Mouse (Mus musculus) liver, embryonic 13.5 days (tissue): ENCODE results near the gene Klc4. TPM values are rescaled to one million over a fixed set of nuclear protein-coding genes. Genes with fewer than 3 reads are reported as not detected.

Experiments used
- ATAC-seq: fragments of 200-750 bp; cut with Nextera tagmentation; 2 replicates; pipeline ENCODE4 v1.8.0; 2017; ENCODE audit warnings: low read depth, mild to moderate bottlenecking, moderate number of reproducible peaks, moderate library complexity
- DNase-seq: peaks from one replicate; pipeline ENCODE4 v3.0.0; 2022
- H3K27ac ChIP-seq: fragments of 300-500 bp; sonication (generic); 2 replicates; pipeline ENCODE4 v1.5.1; 2015; ENCODE audit warnings: moderate library complexity, mild to moderate bottlenecking, inconsistent platforms
- H3K27me3 ChIP-seq: fragments of 300-500 bp; sonication (generic); 2 replicates; pipeline ENCODE4 v1.6.1; 2015; ENCODE audit warnings: mild to moderate bottlenecking, inconsistent platforms
- H3K36me3 ChIP-seq: fragments of 300-500 bp; sonication (generic); 2 replicates; pipeline ENCODE4 v1.6.1; 2015; ENCODE audit warnings: mild to moderate bottlenecking, inconsistent platforms
- H3K4me1 ChIP-seq: fragments of 300-500 bp; sonication (generic); replicated peaks from 2 replicates; pipeline ENCODE4 v1.6.1; 2015; ENCODE audit warnings: inconsistent platforms
- H3K4me2 ChIP-seq: fragments of 300-500 bp; sonication (generic); 2 replicates; pipeline ENCODE4 v1.6.1; 2015; ENCODE audit warnings: inconsistent platforms, mild to moderate bottlenecking, moderate library complexity
- H3K4me3 ChIP-seq: fragments of 300-500 bp; sonication (generic); replicated peaks from 2 replicates; pipeline ENCODE4 v1.5.1; 2015; ENCODE audit warnings: mild to moderate bottlenecking, inconsistent platforms
- H3K9ac ChIP-seq: fragments of 300-500 bp; sonication (generic); 2 replicates; pipeline ENCODE4 v1.6.1; 2015; ENCODE audit warnings: mild to moderate bottlenecking, inconsistent platforms
- H3K9me3 ChIP-seq: fragments of 300-500 bp; sonication (generic); replicated peaks from 2 replicates; pipeline ENCODE4 v1.6.1; 2016; ENCODE audit warnings: inconsistent platforms
- WGBS: fragments of 180-500 bp; shearing (Covaris S2); methylation state at CpG from one replicate; pipeline ENCODE4 v1.1.7; 2015; ENCODE audit not compliant: insufficient replicate concordance; 5-methylcytosine and 5-hydroxymethylcytosine counted together
- polyA plus RNA-seq: library from polyadenylated mRNA; unstranded; fragments of >200 nt; fragmentation: Nextera tagmentation; extraction: Ambion mirVana; gene quantifications from 2 replicates; pipeline ENCODE4 v1.2.1, GENCODE M21; 2015

Klc4 gene
- polyA plus RNA-seq, 1 experiment from 2014 or later = 5.8 TPM

- Histone ChIP-seq H3K27ac (peak within 1 kb of the TSS; percentile 90), H3K4me2 (peak within 1 kb of the TSS; percentile 98), H3K4me3 (peak within 1 kb of the TSS; percentile 92), H3K9ac (peak within 1 kb of the TSS; percentile 90), H3K36me3 (peaks cover 50% of the 10 kb centered on the region), H3K4me1 (peaks cover 52% of the 10 kb centered on the region), H3K9me3 (no peaks in the 10 kb centered on the region), H3K27me3 (no peaks in the 10 kb centered on the region)
- ATAC-seq (no peak), DNase-seq (no peak)
- WGBS = 82% methylated on average over 8 of the region's 9 CpGs
Measured at GRCm38 (mm10) chr17:46678416-46678815, 32.6 kb upstream of the Klc4 start, which contains the start of gene Mea1. Mea1 (plus strand) TSS chr17:46678793.

DNA sequence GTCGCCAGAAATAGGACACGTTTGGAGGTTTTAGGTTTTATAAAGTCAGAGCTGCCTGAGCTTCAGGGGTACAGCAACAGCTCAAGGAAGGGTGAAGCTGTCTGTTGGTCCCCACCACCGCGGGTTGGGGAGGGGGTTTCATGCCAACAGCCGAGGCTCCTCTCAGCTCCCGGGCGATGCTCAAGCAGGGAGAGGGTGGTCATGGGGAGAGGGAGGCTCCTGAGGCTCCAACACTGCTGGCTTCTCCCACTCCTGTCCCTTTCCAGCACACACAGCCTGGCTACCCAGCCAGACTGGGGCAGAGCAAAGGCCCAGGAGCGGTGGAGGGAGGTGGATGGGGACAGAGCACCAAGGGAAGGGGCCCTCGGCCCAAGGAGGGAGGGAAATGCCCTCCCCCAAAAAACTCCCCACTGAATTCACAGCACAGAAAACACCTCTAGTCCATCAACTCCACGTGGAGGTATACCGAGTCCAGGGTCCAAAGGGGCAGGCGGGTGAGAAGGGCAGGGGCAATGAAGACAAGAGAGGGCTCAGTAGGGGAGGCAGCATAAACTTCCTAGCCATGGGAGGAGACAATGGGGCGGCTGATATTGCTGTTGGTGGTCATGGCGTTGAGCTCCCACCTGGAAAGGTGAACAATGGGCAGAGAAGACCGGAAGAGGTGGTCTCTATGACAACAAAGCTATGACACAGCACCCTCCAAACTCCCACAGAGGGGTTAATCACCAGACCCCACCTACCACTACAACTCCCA is 28.9 kb upstream of the Klc4 start:
- ATAC-seq (peak; percentile 7; the same call in 1 of the 2 replicates), DNase-seq (no peak)
- H3K4me3 ChIP-seq = peak overlapping the region; percentile 85
- H3K27me3 ChIP-seq = no peaks in the 10 kb centered on the region
- H3K9ac ChIP-seq = peak overlapping the region; percentile 83
- H3K36me3 ChIP-seq = peaks cover 56% of the 10 kb centered on the region
- H3K4me2 ChIP-seq = peak overlapping the region; percentile 86
- peak overlapping the region; percentile 87 for H3K27ac ChIP-seq
- WGBS = 32% methylated on average over 15 of the region's 15 CpGs
- H3K4me1 ChIP-seq = peaks cover 50% of the 10 kb centered on the region
- H3K9me3 ChIP-seq = no peaks in the 10 kb centered on the region

DNA sequence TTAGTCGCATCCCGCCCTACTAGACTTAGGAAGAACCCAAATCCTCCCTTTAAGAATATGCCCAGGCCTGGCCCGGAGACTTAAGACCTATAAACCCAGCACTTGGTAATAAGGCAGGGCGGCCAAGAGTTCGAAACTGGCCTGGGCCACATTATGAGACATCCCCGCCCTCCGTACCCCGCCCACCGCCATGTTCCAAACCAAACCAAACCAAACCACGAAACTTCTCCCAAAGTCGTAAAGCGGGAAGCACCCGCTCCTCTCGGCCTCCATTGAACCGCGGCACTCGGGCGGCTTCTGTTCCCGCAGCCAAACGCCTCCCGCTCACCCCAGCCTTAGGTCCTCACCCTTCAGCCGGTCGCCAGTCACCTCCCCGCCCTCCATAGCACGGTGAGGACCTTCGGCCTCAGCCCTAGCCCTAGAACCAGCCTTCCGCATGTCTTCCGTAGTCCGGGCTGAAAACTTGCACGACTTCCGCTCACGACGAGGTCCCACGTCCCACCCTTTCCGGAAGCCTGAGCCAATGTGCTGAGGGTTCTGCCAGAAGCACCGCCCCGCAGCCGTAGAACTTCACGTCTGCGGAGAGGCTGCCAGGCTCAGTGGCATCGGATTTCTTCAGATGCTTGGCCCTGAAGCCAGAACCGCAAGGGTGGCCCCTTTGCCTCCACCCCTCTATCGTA is 28.2 kb upstream of the Klc4 start, which contains the start of gene Rrp36:
Gene Rrp36 (minus strand): TSS at position 503 of the 680 bp plus-strand sequence.
- Histone ChIP-seq H3K4me1 (peaks cover 43% of the 10 kb centered on the region), H3K4me2 (peak within 1 kb of the TSS; percentile 86), H3K9me3 (no peaks in the 10 kb centered on the region), H3K27me3 (no peaks in the 10 kb centered on the region), H3K9ac (peak within 1 kb of the TSS; percentile 83), H3K4me3 (peak within 1 kb of the TSS; percentile 85), H3K36me3 (peaks cover 63% of the 10 kb centered on the region), H3K27ac (peak within 1 kb of the TSS; percentile 87)
- WGBS = under 1% methylated on average over 43 of the region's 43 CpGs
- ATAC-seq = peak; percentile 94
- peak; percentile 85 for DNase-seq

GRCm38 (mm10) chr17:46669911-46670310 is 24.1 kb upstream of the Klc4 start:
- no peak overlapping the region for H3K4me3 ChIP-seq
- DNase-seq = no peak
- H3K27ac ChIP-seq = no peak overlapping the region; the same call in 1 of the 2 replicates
- H3K4me1 ChIP-seq = peaks cover 25% of the 10 kb centered on the region
- H3K9ac ChIP-seq = no peak overlapping the region
- no peak for ATAC-seq
- H3K27me3 ChIP-seq = no peaks in the 10 kb centered on the region
- WGBS = 93% methylated on average over 10 of the region's 10 CpGs
- no peak overlapping the region for H3K4me2 ChIP-seq
- H3K9me3 ChIP-seq = no peaks in the 10 kb centered on the region
- peaks cover 55% of the 10 kb centered on the region for H3K36me3 ChIP-seq

- H3K36me3 ChIP-seq = peaks cover 71% of the 10 kb centered on the region
- H3K27ac ChIP-seq = no peak overlapping the region
- H3K4me2 ChIP-seq = no peak overlapping the region
- no peaks in the 10 kb centered on the region for H3K9me3 ChIP-seq
- H3K27me3 ChIP-seq = no peaks in the 10 kb centered on the region
- ATAC-seq (no peak), DNase-seq (no peak)
- peaks cover 7% of the 10 kb centered on the region for H3K4me1 ChIP-seq
- WGBS = 87% methylated on average over 16 of the region's 16 CpGs
- no peak overlapping the region for H3K4me3 ChIP-seq
- H3K9ac ChIP-seq = no peak overlapping the region
Measured at GRCm38 (mm10) chr17:46667712-46668111, 21.9 kb upstream of the Klc4 start.

DNA sequence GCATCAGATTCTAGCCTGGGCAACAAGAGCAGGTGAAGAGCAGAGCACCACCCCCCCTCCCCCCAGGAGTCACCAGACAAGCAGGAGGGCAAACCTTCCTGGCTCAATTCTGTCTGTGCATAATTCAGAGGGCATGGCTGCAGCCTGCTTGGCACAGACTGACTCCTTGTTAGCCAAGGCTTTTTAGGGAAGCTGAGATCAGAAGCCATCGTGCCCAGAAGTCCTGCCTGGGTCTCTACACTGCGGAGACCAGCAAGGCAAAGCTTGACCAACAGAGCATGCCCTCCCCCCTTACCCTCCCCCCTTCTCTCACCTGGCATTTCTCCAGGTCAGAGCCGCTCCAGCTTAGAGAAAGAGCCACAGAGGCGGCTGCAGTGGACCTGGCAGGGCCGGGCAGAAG is 16.9 kb upstream of the Klc4 start:
- Histone ChIP-seq H3K27me3 (no peaks in the 10 kb centered on the region), H3K9ac (no peak overlapping the region), H3K36me3 (peaks cover 91% of the 10 kb centered on the region), H3K9me3 (no peaks in the 10 kb centered on the region), H3K4me1 (no peaks in the 10 kb centered on the region), H3K4me3 (no peak overlapping the region), H3K27ac (no peak overlapping the region), H3K4me2 (no peak overlapping the region)
- DNase-seq (no peak), ATAC-seq (no peak)
- 76% methylated on average over 5 of the region's 5 CpGs for WGBS

DNA sequence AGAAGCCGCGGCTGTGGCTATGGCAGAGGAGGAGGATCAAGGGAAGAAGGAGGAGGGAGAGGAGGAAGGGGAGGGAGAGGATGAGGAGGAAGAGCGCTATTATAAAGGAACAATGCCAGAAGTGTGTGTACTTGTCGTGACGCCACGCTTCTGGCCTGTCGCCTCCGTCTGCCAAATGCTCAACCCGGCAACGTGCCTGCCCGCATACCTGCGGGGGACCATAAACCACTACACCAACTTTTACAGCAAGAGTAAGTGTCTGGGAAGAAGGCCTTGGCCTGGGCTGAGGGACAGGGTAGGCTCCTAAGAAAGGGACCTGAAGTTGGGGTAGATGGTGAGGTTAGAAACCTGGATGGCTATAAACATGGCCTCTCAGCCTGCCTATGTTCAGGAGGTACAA is 16.2 kb upstream of the Klc4 start:
- WGBS = 91% methylated on average over 12 of the region's 12 CpGs
- Histone ChIP-seq H3K9me3 (no peaks in the 10 kb centered on the region), H3K36me3 (peaks cover 93% of the 10 kb centered on the region), H3K27ac (no peak overlapping the region), H3K4me1 (peaks cover 2% of the 10 kb centered on the region; the same call in 1 of the 2 replicates), H3K4me3 (no peak overlapping the region), H3K27me3 (no peaks in the 10 kb centered on the region), H3K4me2 (no peak overlapping the region), H3K9ac (no peak overlapping the region)
- no peak for DNase-seq
- no peak for ATAC-seq

- H3K9me3 ChIP-seq = no peaks in the 10 kb centered on the region
- ATAC-seq (no peak), DNase-seq (no peak)
- WGBS = 86% methylated on average over 9 of the region's 9 CpGs
- no peaks in the 10 kb centered on the region for H3K27me3 ChIP-seq
- H3K27ac ChIP-seq = no peak overlapping the region
- H3K9ac ChIP-seq = no peak overlapping the region
- no peak overlapping the region for H3K4me3 ChIP-seq
- H3K36me3 ChIP-seq = peaks cover 91% of the 10 kb centered on the region
- H3K4me2 ChIP-seq = no peak overlapping the region
- peaks cover 7% of the 10 kb centered on the region; the same call in 1 of the 2 replicates for H3K4me1 ChIP-seq
Measured at GRCm38 (mm10) chr17:46661351-46661750, 15.5 kb upstream of the Klc4 start.

DNA sequence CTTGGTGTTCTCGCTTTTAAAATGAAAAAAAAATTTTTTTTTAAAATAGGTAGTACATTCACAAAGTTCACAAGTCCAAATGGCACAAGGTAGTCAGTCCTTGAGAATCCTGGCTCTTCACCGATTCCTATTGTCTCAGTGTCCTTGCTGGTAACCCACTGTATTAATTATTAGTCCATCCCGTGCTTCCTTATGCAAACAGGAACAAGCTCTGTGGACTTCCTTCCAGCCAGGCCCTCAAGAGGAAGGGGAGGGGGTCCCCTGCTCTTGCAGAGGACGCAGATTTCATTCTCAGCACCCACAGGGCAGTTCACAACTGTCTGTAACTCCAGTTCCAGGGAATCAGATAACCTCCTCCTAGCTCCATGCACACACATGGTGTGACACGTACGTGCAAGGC is 10.2 kb upstream of the Klc4 start:
- WGBS = 68% methylated on average over 6 of the region's 6 CpGs

DNA sequence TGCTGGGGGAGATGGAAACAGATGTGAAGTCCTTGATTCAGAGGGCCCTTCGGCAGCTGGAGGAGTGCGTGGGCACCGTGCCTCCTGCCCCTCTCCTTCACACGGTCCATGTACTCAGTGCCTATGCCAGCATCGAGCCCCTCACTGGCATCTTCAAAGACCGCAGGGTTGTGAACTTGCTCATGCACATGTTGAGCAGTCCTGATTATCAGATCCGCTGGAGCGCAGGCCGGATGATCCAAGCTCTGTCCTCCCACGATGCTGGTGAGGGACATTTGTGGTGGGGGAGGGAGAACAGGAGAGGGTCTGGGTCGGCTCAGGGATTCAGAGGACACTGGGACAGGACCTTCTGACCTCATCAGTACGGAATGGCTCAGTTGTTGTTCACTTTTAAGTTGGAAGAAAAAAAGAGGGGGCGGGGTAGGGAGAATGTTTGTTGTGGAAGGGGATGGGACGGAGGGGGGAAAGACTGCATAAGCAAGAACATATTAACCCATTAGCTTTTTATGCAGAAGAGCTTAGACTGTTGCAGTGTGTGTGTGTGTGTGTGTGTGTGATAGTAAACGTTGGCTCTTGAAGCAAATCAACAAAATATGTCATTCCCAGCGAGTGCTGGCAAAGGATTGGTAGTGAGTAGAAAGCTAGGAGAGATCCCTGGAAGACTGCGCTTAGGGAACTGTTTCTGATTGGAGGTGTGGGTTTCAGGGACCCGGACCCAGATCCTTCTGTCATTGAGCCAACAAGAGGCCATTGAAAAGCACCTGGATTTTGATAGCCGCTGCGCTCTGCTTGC is 6.1 kb upstream of the Klc4 start:
- 74% methylated on average over 20 of the region's 20 CpGs for WGBS
- Histone ChIP-seq H3K4me2 (peak overlapping the region; percentile 98), H3K36me3 (peaks cover 54% of the 10 kb centered on the region), H3K4me1 (peaks cover 56% of the 10 kb centered on the region), H3K9me3 (no peaks in the 10 kb centered on the region), H3K4me3 (peak overlapping the region; percentile 73), H3K27ac (no peak overlapping the region), H3K27me3 (no peaks in the 10 kb centered on the region), H3K9ac (peak overlapping the region; percentile 83)
- DNase-seq (no peak), ATAC-seq (no peak)

More for the DNA sequence above, 10.2 kb upstream of the Klc4 start:
- no peaks in the 10 kb centered on the region for H3K9me3 ChIP-seq
- no peak overlapping the region for H3K9ac ChIP-seq
- no peak overlapping the region for H3K4me2 ChIP-seq
- H3K36me3 ChIP-seq = peaks cover 76% of the 10 kb centered on the region
- ATAC-seq = no peak
- no peak for DNase-seq
- no peak overlapping the region for H3K27ac ChIP-seq
- no peaks in the 10 kb centered on the region for H3K27me3 ChIP-seq
- H3K4me3 ChIP-seq = no peak overlapping the region
- peaks cover 34% of the 10 kb centered on the region for H3K4me1 ChIP-seq

DNA sequence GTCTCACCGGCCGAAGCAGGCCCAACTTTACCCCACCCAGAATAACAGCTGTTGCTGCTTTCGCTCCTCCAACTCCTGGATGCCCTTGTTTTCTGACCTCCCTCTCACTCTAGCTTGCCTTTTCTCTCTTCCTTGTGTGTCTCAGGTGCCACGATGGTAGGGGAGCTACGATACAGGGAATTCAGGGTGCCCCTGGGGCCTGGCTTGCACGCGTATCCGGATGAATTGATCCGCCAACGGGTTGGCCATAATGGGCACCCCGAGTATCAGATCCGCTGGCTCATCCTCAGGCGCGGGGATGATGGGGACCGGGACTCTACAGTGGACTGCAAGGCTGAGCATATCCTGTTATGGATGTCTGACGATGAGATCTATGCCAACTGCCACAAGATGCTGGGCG is 5.5 kb upstream of the Klc4 start:
- DNase-seq (no peak), ATAC-seq (no peak)
- 70% methylated on average over 17 of the region's 17 CpGs for WGBS
- Histone ChIP-seq H3K4me1 (peaks cover 56% of the 10 kb centered on the region), H3K36me3 (peaks cover 50% of the 10 kb centered on the region), H3K4me2 (peak overlapping the region; percentile 98), H3K27ac (peak overlapping the region; percentile 83; the same call in 1 of the 2 replicates), H3K9me3 (no peaks in the 10 kb centered on the region), H3K27me3 (no peaks in the 10 kb centered on the region), H3K9ac (peak overlapping the region; percentile 83), H3K4me3 (peak overlapping the region; percentile 73)
